Mouse (Mus musculus) common myeloid progenitor, adult 5-6 weeks (primary cell): ENCODE results near the gene Gse1. TPM values are rescaled to one million over a fixed set of nuclear protein-coding genes. Genes with fewer than 3 reads are reported as not detected.

Experiments
- ATAC-seq: replicated peaks from 2 replicates; pipeline ENCODE4 v1.8.0; 2016; ENCODE audit warnings: low read depth, mild to moderate bottlenecking, moderate TSS enrichment, inconsistent platforms; ENCODE audit not compliant: poor library complexity, severe bottlenecking
- total RNA-seq: library from RNA; stranded (forward); fragments of 200-1000, 187-1606 nt; gene quantifications from 2 replicates; pipeline ENCODE4 v1.2.3, GENCODE M21; 2017

The Gse1 gene
- total RNA-seq, 1 experiment from 2014 or later: 46.6 TPM

DNA sequence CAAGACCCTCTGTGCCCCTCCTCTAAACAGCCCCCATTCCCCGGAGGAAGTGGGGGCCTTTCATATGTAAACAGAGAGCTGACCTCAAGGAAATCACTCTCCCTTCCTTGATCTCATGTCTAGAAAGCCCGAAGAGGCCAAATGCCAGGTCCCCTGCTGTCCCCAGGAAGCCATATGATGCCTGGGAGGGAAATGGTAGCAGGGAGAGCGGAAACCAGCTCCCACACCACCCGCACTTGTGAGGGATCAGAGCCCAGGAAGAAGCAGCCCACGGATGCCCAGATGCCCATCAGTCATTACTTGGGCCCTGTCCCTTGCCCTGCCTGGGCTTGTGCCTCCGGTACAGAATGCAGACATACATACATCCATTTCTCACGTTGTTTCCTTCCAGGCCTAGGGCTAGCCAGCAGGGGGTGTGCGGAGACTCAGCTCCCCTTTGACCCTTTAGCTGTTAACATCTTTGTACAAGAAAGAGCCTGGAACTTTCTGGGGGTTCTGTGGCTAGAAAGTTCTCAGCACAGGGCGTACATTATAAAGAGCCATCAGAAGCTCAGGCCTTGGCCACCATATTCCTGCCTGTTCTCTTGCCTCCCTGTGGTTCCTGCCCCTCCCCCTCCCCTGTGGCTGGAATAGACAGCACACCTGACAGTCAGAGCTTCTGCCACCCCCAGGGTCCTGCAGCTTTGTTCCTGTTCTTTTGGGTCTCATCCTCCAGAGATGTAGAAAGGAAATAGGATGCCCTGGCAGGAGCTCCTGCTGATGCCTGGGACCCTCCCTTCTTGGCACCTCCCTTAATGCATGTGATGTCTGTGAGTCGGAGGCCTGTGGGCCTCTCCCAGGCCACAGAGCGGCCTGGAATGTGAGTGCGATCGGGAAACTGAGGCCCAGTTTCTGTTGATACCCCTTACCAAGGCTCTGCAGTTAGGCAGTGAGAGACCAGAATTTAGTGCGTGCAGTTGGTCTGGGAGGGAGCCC, 180.3 kb downstream of the Gse1 start:
- ATAC-seq: no peak

DNA sequence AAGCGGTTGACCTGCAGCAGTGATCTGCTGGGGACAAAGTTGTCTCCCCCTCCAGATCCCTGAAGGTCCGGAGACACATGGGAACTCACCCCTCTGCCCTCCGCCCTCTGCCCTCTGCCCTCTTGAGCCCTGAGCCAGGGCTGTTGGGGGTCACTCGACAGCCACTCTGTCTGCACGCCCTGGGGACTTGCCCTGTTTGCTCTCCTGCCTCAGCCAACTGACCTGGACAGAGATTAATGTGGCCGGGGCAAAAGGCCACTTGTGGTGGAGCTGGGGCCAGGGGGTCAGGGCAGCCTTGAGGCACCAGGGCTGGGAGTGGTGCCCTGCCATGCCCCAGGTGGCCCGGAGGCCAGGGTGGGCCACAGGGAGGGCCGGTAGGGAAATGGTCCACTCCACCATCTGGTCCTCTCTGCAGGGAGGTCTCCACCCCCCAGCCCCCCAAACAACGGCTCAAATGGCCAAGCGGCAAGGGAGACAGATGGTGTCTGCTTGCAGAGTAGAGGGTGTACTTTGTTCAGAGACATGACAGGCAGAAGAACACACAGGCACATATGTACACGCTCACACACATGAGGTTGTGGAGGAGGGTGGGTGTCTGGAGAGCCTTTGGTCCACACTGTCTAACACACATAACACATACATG, 181.2 kb downstream of the Gse1 start:
- no peak for ATAC-seq

DNA sequence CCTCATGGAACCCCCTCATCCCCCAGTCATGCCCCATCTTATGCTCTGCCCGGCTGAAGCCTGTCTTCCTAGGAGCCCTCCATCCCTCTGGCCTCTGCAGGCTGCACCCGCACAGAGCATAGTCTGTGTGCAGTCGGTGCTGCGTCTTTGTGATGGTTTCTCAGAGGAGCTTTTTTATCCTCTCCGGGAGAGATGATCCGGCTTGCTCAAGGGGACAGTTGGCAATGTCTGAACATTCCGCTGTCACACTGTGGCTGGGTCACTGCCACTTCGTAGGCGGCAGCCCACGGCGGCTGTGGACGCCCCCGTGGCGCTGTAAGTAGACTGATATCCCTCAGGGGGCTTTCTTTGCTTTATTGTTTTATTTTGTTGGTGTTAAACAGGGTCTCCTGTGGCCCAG, 182.8 kb downstream of the Gse1 start:
- no peak for ATAC-seq

DNA sequence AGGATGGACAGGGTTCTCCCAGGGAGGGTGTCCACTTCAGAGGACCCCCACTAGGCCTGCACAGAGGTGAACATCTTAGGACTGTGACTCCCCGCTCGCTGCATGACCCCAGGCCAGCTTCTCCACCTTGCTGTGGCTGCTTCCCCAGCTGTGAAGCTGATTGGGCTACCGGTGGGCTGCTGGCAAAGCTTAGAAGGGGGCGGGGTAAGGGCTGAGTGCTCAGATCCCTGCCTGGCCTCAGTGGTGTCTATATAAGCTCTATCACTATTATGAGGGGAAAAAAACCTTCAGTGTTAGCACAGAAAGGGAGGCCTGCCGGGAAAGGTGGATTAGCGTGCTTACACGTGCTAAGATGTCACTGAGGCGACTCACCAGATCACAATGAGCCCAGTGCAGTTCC, 183.6 kb downstream of the Gse1 start:
- ATAC-seq: no peak

DNA sequence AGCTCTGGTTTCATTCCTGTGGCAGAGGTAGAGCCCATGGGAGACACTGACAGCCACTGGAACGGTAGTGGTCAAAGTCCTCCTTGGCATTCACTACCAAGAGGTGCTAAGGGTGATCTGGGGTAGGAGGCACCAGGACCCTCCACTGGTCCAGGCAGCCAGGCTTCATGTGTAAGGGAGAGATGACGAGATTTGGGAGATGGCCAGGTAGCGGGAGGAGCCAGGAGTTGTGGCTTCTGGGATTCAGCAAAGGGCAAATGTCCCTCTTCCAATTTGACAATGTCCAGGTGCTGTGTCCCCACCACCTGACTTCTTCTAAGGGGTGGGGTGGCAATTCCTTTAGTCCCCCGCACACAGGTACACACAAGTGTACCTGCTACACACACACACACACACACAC, 184.1 kb downstream of the Gse1 start:
- ATAC-seq: no peak

DNA sequence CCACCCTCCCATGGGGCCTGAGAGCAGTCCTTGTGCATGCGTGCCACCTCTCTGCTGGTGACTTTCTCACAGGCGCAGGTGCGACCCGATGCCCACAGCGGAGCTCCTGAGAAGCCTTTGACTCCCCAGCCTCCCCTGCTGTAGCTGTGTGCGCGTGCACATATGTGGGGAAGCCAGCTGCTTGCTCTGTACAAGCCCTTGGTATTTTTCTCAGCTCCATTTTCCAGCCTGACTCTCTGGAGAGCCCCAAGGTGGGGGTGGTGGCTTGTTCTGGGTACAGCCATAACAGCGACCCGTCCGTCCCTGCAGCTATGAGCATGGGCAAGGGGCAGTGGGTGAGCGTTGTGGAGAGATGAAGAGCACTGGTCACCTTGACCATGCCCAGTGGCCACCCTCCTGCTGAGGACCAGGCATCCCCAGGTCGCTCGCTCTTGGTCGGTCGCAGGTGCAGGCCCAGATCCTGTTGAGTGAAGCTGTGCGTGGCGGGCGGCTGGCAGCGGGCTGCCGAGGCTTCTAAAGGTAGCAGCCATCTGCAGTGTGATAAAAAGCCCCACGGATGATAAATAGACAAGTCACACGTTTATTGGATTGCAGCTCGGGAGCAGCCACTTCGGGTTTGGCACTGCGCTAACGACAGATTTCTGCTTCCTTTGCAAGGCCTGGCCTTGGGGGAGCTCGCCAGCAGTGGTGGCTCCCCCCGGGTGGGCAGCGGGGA, 184.8 kb downstream of the Gse1 start:
- no peak for ATAC-seq

DNA sequence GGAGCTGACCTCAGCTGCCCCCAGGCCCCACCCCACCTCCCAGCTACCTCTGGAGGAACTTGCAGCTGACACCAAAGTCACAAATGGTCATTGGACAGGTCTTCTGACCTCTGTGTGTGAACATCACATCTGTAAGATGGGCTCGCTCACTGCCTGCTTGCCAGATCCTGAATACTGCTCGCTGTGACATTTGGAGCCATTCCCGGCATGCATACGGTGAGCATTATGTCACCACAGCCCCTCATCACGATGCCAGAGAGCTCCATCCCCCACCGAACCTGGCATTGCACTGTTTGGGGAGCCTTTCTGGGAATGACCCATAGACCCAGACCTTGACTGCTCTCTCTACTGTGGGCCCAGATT, 185.4 kb downstream of the Gse1 start:
- no peak for ATAC-seq

DNA sequence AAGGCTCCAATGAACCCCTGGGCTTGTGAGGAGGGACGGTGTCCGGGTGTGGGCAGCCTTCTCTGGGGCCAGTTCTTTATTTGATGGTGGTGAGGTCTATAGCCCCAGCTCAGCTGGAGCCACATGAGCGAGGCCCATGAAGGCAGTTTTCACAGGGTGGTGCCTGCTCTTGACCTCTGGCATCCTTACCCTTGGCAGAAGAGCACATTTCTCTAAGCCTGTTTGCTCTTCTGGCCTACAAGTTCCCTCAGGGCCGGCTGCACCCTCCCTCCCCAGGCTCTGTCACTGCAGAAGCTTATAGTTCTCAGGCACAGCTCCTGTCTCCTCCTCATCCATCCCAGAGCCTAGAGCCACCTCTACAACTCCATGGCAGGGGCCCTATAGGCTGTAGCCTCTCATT, 186.0 kb downstream of the Gse1 start:
- no peak for ATAC-seq

DNA sequence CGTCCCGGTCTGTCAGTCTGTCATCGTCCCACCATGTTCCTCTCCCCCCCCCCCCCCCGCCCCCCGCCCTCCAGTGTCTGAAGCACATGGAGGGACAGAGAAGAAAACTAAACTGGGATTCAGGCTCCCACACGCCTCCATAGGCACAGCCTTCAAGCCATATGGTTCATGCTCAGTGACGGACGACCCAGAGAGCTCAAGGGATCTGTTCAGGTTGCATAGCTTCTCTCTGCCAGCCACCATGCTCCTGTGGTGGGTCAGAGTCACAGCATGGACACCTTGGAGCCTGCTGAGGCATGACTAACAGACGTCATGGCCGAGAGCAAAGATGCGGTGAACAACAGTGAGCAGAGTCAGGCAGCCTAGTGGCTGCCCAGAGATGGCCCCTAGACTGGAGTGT, 187.2 kb downstream of the Gse1 start:
- ATAC-seq: no peak

DNA sequence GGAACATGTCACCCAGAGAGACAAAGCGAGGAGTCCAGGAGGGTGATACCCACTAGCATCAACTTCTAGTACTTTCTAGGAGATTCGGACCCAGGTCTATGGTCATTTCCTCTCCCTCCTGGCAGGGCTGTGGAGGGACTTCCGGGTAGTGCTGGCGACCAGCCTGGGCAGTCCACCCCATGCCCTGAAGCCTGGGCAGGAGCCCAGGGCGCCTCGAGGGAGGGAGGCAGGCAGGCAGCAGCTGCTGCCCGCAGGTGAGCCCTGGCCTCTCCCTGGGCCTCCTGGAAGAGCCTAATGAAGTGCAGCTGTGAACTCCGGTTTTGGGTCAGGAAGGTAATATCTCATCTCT, 187.9 kb downstream of the Gse1 start:
- peak; percentile 6; the same call in 1 of the 2 replicates for ATAC-seq

DNA sequence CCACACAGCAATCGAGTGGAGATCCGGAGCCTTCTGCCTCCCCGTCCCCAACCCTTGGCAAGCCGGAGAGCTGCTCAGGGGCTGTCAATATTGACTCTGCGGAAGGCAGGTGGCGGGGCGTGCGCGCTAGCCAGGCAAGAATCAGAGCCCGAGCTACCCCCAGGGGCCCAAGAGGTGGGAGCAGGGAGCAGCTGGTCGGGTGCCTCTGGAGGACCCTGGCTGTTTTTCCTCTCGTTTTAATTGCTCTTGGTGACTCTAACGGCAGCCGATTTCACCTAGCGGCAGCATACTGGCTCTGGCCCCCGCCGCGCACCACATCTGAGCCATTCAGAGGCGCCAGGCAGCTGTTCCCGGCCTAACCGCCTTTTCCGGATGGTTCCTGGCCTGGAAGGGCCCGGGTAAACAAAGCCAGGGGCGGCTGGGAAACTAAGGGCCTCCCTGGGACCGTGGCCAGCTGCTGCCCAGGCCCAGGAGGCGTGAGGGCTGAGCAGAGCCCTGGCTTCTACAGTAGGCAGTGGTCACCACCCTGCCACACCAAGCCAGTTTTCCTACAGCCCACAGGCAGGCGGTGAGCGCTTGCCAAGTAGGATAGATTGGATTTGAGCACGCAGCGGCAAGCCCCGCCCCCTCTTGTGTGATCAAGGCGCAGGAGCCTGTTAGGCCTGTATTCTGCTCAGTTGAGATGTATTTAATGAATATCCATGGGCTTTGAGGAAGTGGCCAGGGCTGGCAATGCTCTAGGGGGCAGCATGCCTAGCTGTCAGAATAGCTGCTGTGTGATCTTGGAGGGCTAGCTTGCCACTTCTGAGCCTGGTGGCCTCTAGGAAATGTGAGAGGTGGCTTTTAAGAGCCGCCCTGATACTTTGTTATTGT, 188.5 kb downstream of the Gse1 start:
- ATAC-seq: peak; percentile 82

DNA sequence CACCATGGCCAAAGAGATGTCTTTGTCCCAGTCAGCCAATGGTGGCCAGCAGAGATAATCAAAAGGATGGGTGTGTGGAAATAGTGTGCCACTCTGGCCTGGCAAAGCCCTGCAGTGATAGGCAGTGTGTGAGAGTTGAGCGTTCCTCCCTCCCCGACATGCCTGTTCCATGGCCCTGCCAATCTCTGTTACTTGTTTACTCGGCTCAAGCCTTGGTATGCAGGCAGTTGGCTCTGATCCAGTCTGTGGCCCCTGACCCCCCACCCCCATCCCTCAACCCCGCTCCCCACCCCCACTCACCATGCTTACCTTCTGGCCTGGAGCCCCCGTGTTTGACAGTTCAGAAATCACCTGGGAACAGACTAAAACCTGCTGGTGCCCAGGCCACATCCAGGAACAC, 189.9 kb downstream of the Gse1 start:
- no peak for ATAC-seq

DNA sequence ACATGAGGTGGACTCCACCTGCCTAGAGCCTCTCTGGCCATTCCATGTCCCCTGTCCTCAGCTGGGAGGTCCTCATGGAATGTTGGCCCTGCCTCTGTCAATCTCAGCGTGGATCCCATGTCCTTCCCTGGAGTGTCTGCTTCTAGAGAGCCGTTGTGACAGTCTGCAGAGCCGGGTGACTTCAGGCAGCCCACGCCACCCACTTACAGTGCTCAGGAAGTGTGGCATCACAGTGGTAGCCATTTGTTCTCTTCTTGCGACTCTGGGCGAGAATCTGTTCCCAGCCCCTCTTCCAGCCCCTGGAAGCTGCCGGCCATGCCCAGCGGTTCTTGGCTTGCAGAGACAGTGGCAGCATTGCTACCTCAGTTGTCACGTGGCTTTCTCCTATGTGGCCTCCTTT, 191.4 kb downstream of the Gse1 start:
- no peak for ATAC-seq

DNA sequence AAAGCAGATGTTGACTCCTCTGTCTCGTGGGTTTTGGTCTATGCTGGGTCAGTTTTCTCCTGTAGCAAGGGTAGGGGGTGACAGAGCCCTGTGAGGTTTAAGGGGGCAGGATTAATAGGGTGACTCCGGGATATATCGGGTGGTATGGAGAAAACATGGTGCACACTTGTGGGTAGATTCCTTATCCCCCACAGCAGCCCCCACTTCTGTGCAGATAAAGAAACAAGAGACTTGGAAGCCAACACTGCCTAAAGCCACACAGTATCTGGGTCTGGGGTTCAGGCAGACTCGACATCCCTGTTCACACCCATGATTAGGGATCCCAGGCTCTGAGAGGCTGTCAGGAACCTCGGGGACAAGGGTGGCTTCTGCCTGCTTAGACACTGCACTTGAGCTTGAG, 192.0 kb downstream of the Gse1 start:
- ATAC-seq: 0 out of 2 replicates have a peak, but pooled peaks have one; percentile 3

DNA sequence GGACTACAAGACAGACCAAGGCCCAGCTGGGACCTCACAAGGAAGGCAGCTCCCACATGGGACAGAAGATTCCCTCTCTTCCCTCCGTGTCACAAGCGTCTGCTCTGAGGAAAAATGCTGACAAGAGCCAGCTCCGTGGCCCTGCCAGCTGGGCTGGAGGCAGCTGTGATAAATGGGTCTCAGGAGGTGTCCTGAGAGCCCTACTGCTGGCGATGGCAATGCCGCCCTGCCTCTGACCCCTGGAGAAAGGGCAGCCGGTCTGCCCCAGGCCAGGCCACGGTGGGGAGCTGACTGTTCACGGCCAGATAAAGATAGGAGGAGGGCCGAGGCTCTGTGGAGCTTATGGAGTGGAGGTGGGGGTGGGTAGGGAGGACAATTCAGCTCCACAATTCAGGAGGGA, 193.4 kb downstream of the Gse1 start:
- no peak for ATAC-seq

DNA sequence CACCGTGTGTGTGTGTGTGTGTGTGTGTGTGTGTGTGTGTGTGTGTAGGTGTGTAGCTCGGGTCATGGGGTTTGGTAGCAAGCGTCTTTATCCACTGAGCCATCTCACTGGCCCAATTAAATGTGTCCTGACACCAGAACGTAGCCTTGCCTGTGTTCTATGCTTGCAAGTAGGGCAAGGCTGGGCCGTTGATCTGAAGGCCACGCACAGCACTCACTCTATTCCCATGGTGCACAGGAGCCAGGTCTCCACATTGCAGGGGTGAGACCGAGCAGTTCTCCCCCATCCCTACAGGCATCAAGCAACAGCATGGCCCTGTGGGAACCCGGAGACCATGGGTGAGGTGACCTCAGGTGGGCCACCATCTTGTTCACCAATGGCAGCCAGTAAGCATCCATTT, 194.0 kb downstream of the Gse1 start:
- ATAC-seq: no peak

DNA sequence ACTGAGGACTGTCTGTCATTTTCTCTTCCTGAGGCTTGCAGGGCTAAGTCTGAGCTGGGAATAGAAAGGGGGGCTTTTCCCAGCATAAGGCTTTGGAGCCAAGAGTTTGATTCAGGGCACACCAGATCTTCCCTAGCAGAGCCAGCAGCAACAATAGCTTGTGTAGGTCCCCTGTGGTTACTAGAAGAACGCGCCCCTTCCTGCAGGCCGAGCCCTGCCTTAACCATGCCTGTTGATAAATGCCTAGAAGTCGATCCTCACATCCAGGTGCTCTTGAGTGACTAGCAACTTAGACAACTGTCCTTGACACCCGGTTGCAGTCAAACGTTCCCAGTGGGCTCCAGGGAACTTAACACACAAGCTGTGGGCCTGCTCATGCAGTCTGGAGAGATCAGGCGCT, 195.3 kb downstream of the Gse1 start:
- no peak for ATAC-seq

DNA sequence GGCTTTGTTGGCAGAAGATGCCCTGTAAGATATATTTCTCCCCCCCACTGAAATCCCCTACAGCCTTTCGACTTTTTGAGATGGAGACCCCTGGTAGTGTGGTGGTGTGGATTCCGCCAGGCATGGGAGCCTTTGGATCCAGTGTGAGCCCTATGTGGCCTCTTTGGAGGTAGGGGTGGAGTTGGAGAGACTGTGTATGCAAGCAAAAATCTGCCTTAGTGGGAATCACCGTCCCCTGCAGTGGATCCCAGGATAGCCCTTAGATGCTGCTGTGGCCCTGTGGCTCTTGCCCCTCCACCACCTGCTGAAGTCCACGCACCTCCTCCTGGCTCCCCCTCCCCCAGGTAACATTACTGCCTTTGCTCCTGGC, 196.6 kb downstream of the Gse1 start:
- no peak for ATAC-seq

DNA sequence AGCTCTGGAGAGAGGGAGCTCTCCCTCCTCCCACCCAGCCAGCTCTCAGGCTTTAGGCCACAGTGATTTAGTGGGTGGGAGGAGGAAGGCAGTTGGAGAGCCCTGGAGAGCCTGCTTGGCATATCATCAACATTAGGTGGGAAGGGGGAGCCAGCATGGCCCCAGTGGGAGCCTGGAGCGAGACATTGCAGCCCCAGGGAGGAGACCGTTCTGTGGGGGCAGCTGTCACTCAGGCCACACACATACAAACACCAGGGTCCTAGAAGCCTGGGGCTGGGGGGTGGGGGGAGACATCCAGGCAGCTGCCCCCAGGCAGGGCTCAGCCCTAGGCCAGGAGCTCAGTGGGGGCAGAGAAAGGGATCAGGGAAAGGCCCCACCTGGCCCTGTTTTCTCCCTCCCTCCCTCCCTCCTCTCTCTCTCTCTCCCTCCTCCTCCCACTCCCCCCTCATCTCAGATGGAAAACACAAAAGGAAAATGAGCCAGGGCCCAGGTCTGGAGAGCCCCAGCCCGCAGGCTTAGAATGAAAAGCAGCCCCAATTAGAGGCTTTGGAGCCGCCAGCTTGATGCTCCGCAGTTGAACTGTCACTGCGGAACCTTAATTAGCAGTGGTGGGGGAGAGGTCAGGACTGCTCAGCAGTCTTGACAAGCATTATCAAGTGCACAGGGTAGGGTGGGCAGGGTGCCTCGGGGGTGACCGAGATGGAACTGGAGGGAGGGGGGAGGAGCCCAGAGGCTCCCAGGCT, 197.1 kb downstream of the Gse1 start:
- ATAC-seq: peak; percentile 17; the same call in 1 of the 2 replicates
